Mouse (Mus musculus) cerebellum, adult 2 months (tissue): ENCODE measurements around the gene Prss30.

ENCODE experiments used
- CTCF ChIP-seq: fragments of 200-500 bp; IDR thresholded peaks from 2 replicates; pipeline ENCODE4 v1.5.1; 2011; ENCODE audit warnings: low read depth, mild to moderate bottlenecking, control low read depth, low read length, moderate library complexity, borderline replicate concordance; ENCODE audit not compliant: insufficient read depth
- POLR2A ChIP-seq: fragments of 200-500 bp; IDR thresholded peaks from 2 replicates; pipeline ENCODE4 v1.6.1; 2011; ENCODE audit warnings: low read length, control low read depth, borderline replicate concordance; ENCODE audit not compliant: insufficient read depth

DNA sequence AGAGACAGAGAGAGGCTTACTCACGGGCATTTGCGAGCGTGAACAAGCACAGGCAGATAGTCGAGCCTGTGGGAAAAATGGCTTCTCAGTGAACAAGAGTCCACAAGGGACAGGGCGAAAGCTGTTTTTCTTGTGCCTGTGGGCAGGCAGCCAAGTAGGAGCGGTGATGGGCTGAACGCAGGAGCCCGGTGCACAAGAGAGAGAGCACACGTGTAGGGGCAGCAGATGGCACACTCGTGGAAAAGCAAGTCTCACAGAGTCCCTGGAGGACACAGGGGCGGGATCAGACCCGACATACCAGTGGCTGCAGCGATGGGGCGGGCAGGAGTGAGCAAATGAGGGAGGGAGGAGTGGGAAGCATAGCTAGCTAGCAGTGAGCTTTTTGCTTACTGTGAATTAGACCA, 55.3 kb downstream of the Prss30 start:
- TF ChIP-seq POLR2A (no peak), CTCF (no peak)
